Mouse (Mus musculus) c-Kit-positive CD71-positive TER-119-positive erythroid progenitor cells, embryonic 14.5 days (primary cell): ENCODE results near the gene Kif5a.
"Not testable (repeated sequence)": the region's sequence is repeated elsewhere in the genome, so short reads cannot be mapped to it uniquely, and the experiment has no call there.

Experiments
- DNase-seq: peaks from one replicate; pipeline ENCODE4 v3.0.0-alpha.2; 2013; ENCODE audit warnings: low spot score

Kif5a gene

DNA sequence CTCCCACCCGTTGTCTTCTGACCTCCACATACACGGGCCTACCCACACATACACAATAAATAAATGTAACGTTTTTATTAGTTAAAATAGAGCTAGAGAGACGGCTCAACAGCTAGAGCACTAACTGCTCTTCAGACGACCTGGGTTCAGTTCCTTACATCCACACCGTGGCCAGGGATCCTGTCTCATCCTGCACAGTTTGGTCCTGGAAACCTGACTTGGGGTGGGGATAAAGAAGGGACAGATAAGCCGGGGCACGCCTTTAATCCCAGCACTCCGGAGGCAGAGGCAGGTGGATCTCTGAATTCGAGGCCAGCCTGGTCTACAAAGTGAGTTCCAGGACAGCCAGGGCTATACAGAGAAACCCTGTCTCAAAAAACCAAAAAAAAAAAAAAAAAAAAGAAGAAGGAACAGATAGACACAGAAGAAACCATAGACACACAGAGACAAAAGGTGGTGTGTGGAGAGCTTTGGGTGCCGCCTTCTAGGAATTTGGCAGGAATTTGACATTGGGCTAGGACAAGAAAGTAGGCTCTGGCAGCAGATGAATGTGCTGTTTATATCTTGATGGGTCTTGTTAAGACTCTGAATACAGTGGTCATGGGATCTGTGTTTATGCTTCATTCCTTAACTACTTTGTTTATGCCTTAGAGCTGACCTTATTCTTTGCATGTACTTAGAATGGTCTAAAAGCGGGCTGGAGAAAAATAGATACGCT lies 49.3 kb downstream of the Kif5a start:
- no peak for DNase-seq

DNA sequence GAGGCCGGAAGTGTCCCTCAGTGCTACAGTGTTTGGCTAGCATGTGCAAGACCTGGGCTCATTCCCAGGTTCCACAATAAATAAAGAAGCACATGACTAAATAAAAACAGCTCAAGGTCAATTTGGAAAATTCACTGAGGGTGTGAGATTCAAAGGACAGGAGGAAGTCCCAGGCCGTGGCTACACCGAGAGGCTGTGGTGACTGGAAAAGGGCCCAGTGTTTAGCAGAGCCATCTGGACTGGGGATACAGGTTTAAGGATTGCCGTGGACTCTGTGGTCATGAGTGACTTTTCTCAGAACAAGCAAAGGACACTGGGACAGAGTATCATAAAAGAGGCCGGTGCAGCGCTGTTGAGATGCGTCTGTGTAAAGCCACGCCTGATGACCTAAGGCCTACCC lies 49.9 kb downstream of the Kif5a start:
- DNase-seq, result no peak

- peak; percentile 78 for DNase-seq
Measured at GRCm38 (mm10) chr10:127211414-127211854, 51.7 kb downstream of the Kif5a start, which contains the start of gene Pip4k2c. Pip4k2c (minus strand) TSS chr10:127211585.

DNA sequence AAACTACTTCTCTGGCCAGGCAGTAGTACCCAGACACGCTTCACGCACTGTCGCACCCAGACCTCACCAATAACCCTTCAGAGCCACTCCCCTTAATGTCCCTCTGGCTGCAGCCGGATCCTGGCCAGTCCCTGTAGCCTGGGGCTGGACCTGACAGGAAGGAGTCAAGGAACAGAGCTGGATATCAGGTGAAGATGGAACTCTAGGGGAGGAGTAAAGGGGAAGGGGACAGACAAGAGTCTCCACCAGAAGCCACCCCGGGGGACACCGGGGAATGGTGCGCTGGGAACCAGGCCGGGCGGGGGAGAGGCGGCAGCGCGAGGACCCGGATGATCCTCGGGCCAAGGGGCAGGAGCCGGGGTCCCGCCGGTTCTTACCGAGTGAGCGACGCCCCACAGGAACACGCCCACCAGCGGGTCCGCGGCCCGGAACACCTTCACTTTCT lies 52.2 kb downstream of the Kif5a start:
- no peak for DNase-seq

GRCm38 (mm10) chr10:127209928-127210570 lies 53.1 kb downstream of the Kif5a start:
- DNase-seq, result no peak

DNA sequence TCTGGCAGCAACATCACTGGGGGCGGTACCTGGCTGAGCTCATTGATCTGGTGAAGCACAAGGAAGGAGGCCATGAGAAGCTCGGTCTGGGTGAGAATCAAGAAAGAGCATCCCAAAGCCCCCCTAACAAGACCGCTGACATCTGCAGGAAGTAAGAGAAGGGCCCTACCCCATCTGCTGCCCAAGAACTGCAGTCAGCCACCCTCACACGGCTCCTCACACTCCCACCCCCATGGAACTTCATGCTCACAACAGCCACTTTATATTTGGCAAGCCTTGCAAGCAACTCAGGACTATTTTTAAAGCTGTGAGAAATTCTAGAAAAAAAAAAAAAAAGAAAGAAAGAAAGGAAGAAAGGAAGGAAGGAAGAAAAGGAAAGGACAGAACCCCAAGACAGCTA lies 54.2 kb downstream of the Kif5a start:
- no peak for DNase-seq

DNA sequence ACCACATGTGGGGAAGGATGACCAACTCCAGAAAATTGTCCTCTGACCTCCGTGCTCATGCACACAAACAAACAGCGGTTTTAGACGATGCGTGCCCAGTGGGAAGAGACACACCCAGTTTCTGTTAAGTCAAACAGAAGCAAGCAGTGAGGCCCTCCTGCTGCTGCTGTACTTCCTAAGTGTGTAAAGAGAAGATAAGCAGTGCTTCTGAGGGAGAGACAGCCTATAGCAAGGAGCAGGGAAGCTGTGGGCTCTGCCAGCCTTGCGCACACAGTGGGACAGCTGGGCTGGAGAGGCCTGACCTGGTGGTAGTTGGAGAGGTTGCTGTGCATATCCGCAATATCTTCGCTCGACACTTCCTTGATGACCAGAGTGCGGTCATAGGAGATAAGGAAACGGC lies 57.8 kb downstream of the Kif5a start:
- peak; percentile 83 for DNase-seq

GRCm38 (mm10) chr10:127204589-127204988 lies 58.6 kb downstream of the Kif5a start:
- DNase-seq, result no peak

GRCm38 (mm10) chr10:127203106-127203505 lies 60.0 kb downstream of the Kif5a start:
- DNase-seq, result no peak

DNA sequence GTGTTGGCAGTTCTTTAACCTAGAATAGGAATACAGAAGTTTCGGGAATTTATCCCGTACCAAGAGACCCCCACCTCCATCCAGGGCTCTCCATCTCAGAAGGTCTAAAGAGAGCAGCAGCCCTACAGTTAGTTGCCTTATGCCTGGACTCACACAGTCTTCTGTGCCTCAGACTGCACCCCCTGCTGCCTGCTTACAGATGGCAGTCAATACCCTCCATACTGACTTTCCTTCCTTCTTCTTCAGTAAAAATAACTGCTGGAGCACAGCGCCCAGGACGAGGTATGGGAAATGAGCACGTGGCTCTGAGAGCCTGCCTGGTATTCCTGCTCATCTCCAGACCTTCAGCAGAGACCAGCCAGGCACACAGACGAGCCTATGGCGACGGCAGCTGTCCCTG lies 62.9 kb downstream of the Kif5a start:
- no peak for DNase-seq

DNA sequence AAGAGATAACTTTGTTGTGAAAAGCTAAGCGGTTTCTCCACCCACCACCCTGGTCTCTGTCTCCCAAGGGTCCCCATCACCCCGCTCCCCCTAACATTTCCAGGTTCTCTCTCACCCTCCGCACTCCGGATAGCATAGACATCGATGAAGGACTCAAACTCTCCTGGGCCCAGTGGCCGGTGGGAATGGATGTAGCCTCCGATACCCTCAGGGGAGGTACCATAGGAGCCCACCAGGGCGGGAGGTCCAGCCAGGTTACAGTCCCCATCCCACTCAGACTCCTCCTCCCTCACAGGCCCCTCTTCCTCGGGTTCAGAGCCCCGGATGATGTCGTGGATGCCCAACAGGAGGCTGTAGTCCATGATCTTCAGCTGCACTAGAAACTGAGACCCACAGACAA lies 63.7 kb downstream of the Kif5a start:
- DNase-seq, result no peak

DNA sequence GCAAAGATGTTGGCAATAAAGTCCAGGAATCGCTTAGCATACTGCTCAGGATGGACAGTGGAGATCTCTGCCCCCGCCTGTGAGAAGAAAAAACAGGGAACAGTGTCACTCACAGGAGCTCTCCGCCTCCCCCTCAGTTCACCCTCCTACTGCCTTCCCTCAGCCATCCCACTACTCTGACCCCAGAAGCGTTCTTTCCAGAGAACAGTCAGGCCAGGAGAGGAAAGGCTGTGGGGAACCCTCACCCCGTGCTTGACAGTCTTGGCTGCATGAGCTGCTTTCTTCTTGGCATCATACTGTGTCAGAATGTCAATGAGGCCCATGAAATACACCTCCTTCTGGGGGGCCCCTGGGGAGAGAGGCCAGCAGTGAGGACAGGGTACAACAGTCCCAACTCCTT lies 64.1 kb downstream of the Kif5a start:
- DNase-seq, result no peak

- DNase-seq, result no peak
Measured at GRCm38 (mm10) chr10:127198492-127198891, 64.7 kb downstream of the Kif5a start.

DNA sequence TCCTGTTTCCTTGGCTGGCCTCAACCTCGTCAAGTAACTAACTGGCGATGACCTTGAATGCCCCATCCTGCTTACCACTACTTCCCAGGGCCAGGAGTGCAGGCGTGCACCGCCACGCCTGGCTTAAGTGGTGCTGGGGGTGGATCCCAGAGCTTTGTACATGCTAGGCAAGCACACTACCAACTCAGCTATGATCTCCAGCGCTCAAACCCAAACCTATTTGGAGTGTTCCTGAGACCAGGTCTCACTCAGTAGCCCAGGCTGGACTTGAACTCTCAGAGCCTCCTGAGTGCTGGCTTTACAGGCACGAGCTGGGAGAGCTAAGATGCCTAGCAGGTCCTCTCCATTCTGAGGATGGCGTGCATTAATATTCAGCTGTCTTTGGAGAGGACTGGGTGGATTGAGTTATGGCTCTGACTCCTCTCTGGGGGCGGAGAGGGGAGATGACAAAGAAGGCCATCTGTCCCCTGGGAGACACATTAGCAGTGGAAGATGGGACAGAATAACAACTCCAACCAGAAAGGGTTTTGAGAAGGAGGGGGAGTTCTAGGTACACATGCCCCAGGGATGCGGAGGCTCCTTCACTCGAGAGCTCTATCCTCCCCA lies 65.5 kb downstream of the Kif5a start:
- DNase-seq, result no peak

DNA sequence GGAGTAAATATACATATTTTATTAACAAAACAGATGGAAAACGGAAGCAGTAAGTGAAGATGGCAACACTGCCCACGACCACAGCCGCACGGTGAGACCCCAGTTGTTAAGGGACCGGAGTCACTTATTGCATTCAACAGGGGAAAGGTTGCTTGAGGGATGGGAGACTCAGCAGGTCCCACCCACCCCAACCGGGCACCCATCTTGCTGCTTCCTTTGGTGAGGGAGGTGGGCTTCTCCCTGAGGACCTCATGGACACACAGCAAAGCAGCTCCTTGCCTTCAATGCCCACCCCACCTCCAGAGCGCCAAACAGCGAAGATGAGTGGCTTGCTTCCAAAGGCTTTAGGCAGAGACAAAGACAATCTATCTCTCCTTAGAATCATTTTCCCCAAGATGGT lies 66.0 kb downstream of the Kif5a start:
- DNase-seq, result no peak

DNA sequence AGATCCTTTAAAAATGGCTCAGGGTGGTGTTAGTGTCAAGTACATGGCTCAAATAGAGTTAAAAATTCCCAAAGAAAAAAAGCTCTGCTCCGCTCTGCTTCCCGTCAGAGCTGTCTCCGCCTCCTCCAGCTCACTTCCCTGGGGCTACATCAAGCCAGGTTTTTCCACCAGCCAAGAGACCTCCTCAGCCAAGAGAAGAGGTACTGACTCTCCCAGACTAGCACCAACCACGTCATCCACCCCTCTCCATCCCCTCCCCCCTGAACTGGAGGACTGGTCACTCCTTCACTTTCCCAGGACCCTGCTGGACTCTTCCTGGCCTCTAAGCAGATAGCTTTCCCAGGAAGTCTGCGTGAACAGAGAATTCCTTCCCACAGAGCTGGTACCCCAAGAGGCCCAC lies 66.8 kb downstream of the Kif5a start:
- no peak for DNase-seq

DNA sequence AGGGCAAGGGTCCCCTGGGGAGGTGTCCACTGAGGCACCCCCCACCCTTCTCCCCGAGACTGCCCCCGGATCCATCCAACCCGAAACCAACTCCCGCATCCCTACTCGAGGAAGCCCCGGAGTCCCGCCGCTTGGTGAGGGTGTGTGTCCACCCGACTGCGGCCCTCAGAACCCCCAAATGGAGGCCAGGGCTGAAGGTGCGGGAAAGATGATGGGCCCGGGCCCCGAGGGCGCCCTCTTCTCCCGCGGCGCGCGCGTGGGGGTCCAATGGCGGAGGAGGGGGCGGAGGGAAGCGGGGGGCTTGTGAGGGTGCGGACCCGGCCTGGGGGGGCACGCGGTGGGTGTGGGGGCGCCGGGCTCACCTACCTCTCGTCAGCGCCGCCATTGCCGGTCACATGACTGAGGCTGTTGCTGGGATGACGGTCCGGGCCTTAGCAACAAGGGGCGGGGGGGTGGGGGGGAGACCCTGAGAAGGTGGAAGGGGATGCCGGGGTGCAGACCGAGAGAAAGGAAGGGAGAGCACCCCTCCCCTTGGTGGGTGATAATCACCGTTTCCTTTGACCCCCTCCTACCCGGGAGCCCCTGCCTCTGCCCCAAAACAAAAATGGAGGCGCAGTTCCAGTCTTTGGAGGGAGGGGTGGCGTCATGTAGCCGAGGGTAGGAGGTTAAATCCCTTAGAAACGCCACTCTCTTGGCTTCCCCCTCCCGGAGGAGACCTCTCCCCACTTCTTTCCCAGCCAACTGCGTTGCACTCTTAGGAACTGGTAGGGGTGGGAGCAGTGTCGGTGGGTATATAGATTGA lies 67.6 kb downstream of the Kif5a start, which contains the start of gene Dtx3:
Dtx3 (minus strand) TSS at position 401 of the 802 bp plus-strand sequence.
- DNase-seq, result no peak

- no peak for DNase-seq
Measured at GRCm38 (mm10) chr10:127194428-127195327, 68.5 kb downstream of the Kif5a start.

DNA sequence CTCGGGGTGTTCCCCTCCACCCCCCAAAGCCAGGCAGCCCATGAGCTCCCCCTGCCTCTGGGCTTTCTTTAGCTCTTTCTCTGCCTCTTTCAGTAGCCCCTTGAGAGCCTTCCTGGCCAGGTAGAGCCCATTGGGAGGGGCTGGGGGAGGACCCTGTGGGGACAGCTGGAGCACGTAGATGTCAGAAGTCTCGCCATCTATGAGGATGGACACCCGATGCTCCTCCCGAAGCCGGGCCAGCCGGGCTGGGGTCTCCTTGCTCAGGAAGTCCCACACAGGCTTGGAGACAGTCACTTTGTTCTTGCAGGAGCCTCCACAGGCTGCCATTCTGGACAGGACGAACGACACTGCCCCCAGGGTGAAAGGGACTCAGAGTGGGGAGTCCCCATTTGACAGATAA lies 70.1 kb downstream of the Kif5a start:
- no peak for DNase-seq

DNA sequence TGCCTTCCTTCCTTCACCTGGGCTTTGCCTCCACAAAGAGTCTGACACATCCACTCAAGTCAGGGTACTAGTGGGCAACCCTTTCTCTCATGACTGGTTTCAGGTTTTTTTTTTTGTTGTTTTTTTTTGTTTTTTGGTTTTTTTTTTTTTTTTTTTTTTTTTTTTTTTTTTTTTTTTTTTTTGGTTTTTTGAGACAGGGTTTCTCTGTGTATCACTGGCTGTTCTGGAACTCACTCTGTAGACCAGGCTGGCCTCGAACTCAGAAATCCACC lies 71.2 kb downstream of the Kif5a start:
- not testable (repeated sequence) for DNase-seq
